15 mouse cellular contexts compared by ENCODE assay signal in the genomic region with DNA sequence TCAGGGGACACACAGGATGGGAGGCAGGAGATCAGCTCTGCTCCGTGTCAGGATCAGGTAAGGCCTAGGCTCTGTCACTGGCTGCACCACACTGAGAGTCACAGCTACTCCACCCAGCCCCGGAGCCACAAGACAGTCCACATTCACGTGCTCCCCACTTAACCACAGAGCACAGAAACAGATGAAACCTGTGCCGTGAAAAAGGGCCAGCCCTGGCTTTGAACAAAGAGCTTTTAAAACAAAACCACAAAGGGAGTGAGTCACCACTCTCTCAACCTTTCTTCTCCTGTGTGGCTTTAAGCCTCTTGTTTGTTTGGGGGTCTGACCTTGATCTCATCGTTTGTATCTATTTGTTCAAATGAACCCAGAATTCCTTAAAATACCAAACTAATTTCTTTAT.
DNase-seq lines count a peak whose midpoint lies in the region; ATAC-seq lines count a peak whose summit lies in the region.
"Had no signal": no experiment of that assay in that cellular context is flagged by ENCODE, and none has a peak within 500 bp of the region (broad histone marks: within the 10 kb centered on the region; RNA-seq: fewer than 3 reads in every experiment).

No protein-coding gene starts in this region.

- H3K9me3 ChIP-seq in forebrain, embryonic 15.5 days: no peaks in the 10 kb centered on the region
- H3K9me3 ChIP-seq: embryonic facial prominence, embryonic 15.5 days; heart, embryonic 13.5 days; hindbrain, embryonic 15.5 days; kidney, embryonic 15.5 days had no signal

- no peak overlapping the region for H3K4me2 ChIP-seq in forebrain, embryonic 15.5 days (replicated peaks)
- H3K4me2 ChIP-seq: embryonic facial prominence, embryonic 15.5 days; heart, embryonic 13.5 days; hindbrain, embryonic 15.5 days; kidney, embryonic 15.5 days had no signal

- H3K4me1 ChIP-seq in forebrain, embryonic 15.5 days: no peaks in the 10 kb centered on the region
- H3K4me1 ChIP-seq: embryonic facial prominence, embryonic 15.5 days; heart, embryonic 13.5 days; hindbrain, embryonic 15.5 days; kidney, embryonic 15.5 days had no signal

- no peaks in the 10 kb centered on the region for H3K36me3 ChIP-seq in forebrain, embryonic 15.5 days
- H3K36me3 ChIP-seq: embryonic facial prominence, embryonic 15.5 days; heart, embryonic 13.5 days; hindbrain, embryonic 15.5 days; kidney, embryonic 15.5 days had no signal

- H3K27me3 ChIP-seq in forebrain, embryonic 15.5 days: no peaks in the 10 kb centered on the region
- H3K27me3 ChIP-seq: embryonic facial prominence, embryonic 15.5 days; heart, embryonic 13.5 days; hindbrain, embryonic 15.5 days; kidney, embryonic 15.5 days had no signal

- no peak overlapping the region for H3K27ac ChIP-seq in forebrain, embryonic 15.5 days (replicated peaks)
- H3K27ac ChIP-seq: embryonic facial prominence, embryonic 15.5 days; heart, embryonic 13.5 days; hindbrain, embryonic 15.5 days; kidney, embryonic 15.5 days; macrophage had no signal

- H3K9ac ChIP-seq in forebrain, embryonic 15.5 days (replicated peaks): no peak overlapping the region
- H3K9ac ChIP-seq: embryonic facial prominence, embryonic 15.5 days; heart, embryonic 13.5 days; hindbrain, embryonic 15.5 days; kidney, embryonic 15.5 days had no signal

- ATAC-seq in monocyte, adult 5-6 weeks (replicated peaks; ENCODE audit: insufficient number of reproducible peaks, low FRiP score, low TSS enrichment, poor library complexity, severe bottlenecking): 0 out of 2 replicates have a peak, but pooled peaks have one; percentile 47
- ATAC-seq in forebrain, embryonic 15.5 days (replicated peaks): no peak
- ATAC-seq: forebrain, embryonic 14.5 days had no signal

- WGBS in forebrain, embryonic 15.5 days: 42% methylated on average over 5 of the region's 5 CpGs

- H3K4me3 ChIP-seq in forebrain, embryonic 15.5 days: no peak overlapping the region
- H3K4me3 ChIP-seq: embryonic facial prominence, embryonic 15.5 days; heart, embryonic 13.5 days; hindbrain, embryonic 15.5 days; kidney, embryonic 15.5 days had no signal

- peak; percentile 4 for DNase-seq in spleen, postnatal 36 days (ENCODE audit: low spot score in 2 of 2)
- DNase-seq in spleen, adult 12 weeks (ENCODE audit: low spot score): no peak
- DNase-seq in ZHBTc4 (ENCODE audit: low read depth, low spot score): peak; percentile 67
- DNase-seq in thymus, postnatal 25 days: peak; percentile 16
- DNase-seq in heart, postnatal 14 days: no peak
- DNase-seq in lung, postnatal 25 days (ENCODE audit: low spot score): no peak
- DNase-seq: gastrocnemius, postnatal 10 days had no signal

- intact Hi-C loops in heart, postnatal 14 days (cut with DNase I): no loop called here

Comparison
In these comparisons a context has a peak if more than half of its experiments do, and no peak if none do; other contexts are left out.
1. DNase-seq: peak in spleen, postnatal 36 days (2 of 2), ZHBTc4 (single experiment) and thymus, postnatal 25 days (single experiment); none in spleen, adult 12 weeks (single experiment), heart, postnatal 14 days (0 of 2) and lung, postnatal 25 days (single experiment).